Mouse (Mus musculus) lung, adult 2 months (tissue): ENCODE results near the gene 4930402F06Rik.

Source experiments
- CTCF ChIP-seq: fragments of 200-500 bp; IDR thresholded peaks from 2 replicates; pipeline ENCODE4 v1.5.1; 2011; ENCODE audit warnings: mild to moderate bottlenecking, low read length, control low read depth; ENCODE audit not compliant: insufficient read depth
- POLR2A ChIP-seq: fragments of 200-500 bp; IDR thresholded peaks from 2 replicates; pipeline ENCODE4 v1.6.1; 2011; ENCODE audit warnings: low read depth, mild to moderate bottlenecking, control low read depth, low read length, borderline replicate concordance; ENCODE audit errors: extremely low read depth

- TF ChIP-seq CTCF (no peak), POLR2A (no peak)
These were observed 49.3 kb upstream of the 4930402F06Rik start for GRCm38 (mm10) chr2:35446300-35446699.
